Mouse (Mus musculus): Measurements from ENCODE around the gene Stoml3. TPM values are rescaled to one million over a fixed set of nuclear protein-coding genes. Genes with fewer than 3 reads are reported as not detected.

Stoml3 gene
- polyA plus RNA-seq, 1 experiment, result not detected

DNA sequence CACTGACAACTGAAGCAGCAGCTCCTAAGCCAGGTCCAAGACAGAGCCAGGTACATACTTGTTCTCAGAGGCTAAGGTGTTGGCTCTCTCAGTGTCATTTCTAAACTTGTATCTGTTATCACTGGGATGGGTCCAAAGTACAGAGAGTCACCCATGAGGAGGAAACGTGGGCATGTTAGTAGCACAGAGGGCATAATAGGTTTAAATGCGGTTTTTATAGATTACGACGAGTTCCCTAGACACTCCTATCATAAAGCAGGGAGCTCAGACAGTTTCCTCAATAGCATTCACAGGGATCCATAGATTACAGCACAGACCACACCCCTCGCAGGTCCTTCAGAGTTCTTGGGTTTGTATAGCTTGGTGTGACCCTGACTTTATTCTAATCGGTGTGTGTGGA, 34.4 kb upstream of the Stoml3 start:
- Histone ChIP-seq H3K36me3 (ENCODE audit: control insufficient read depth, insufficient read depth, low read length) (peaks cover 56% of the 10 kb centered on the region), H3K27ac (ENCODE audit: insufficient read depth, low read depth, low read length) (peak overlapping the region; percentile 90), H3K4me1 (ENCODE audit: control insufficient read depth, insufficient read depth, insufficient read length, low read length) (peaks cover 25% of the 10 kb centered on the region; the same call in 1 of the 2 replicates), H3K27me3 (ENCODE audit: control insufficient read depth, insufficient read depth, low read length) (no peaks in the 10 kb centered on the region), H3K4me3 (ENCODE audit: low read depth, low read length) (no peak overlapping the region)
- TF ChIP-seq CTCF (IDR thresholded peaks at IDR 0.05; ENCODE audit: extremely low read depth, insufficient read length, insufficient replicate concordance, low read depth, low read length) (no peak), POLR2A (IDR thresholded peaks at IDR 0.05; ENCODE audit: low read depth, low read length) (no peak)
- 23% methylated on average over 6 of the region's 6 CpGs for WGBS

DNA sequence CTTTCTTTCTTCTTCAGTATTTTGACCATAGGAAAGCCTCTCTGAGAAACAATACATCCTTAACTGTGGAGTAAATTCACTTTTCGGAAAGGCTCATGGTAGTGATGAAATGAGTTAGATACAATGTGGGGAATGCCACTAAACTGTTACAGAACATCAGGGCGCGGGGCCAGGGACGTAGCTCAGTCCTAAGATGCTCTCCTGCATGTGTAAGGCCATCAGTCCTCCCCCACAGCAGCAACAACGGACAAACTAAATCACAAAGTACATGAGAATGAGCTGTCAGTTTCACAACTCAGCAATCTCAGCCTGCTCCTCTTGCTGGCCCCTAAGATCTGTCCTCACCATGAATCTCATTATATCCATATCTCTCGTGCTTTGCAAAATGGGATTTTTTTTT, 33.9 kb upstream of the Stoml3 start:
- peak overlapping the region; percentile 90 for H3K27ac ChIP-seq (ENCODE audit: insufficient read depth, low read depth, low read length)
- peaks cover 58% of the 10 kb centered on the region for H3K36me3 ChIP-seq (ENCODE audit: control insufficient read depth, insufficient read depth, low read length)

DNA sequence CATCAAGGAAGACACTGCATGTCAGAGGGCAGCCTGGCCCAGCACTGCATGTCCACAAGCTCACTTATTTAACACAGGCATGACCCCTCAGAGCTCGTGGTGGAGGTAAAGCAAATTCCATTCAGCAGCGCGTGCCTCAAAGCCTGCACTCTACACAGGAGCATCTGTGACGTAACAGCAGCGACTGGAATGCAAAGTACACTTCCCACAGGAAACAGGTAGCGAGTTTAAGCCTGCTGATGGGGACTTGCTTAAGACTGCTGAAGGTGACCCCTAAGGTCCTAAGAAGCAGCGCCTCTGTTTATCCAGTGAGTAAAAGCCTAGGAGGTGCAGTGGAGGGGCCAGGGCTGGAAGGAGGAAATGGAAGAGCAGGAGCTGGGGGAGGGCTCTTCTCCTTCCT, 33.5 kb upstream of the Stoml3 start:
- TF ChIP-seq CTCF (IDR thresholded peaks at IDR 0.05; ENCODE audit: extremely low read depth, insufficient read length, insufficient replicate concordance, low read depth, low read length) (no peak), POLR2A (IDR thresholded peaks at IDR 0.05; ENCODE audit: low read depth, low read length) (no peak)
- Histone ChIP-seq H3K4me3 (ENCODE audit: low read depth, low read length) (no peak overlapping the region), H3K27ac (ENCODE audit: insufficient read depth, low read depth, low read length) (peak overlapping the region; percentile 90; the same call in 1 of the 2 replicates), H3K36me3 (ENCODE audit: control insufficient read depth, insufficient read depth, low read length) (peaks cover 60% of the 10 kb centered on the region), H3K4me1 (ENCODE audit: control insufficient read depth, insufficient read depth, insufficient read length, low read length) (peaks cover 25% of the 10 kb centered on the region; the same call in 1 of the 2 replicates), H3K27me3 (ENCODE audit: control insufficient read depth, insufficient read depth, low read length) (no peaks in the 10 kb centered on the region)
- WGBS, result 49% methylated on average over 7 of the region's 7 CpGs

More for the DNA sequence above, 33.9 kb upstream of the Stoml3 start:
- WGBS, result 67% methylated on average over 6 of the region's 6 CpGs
- Histone ChIP-seq H3K4me1 (ENCODE audit: control insufficient read depth, insufficient read depth, insufficient read length, low read length) (peaks cover 25% of the 10 kb centered on the region; the same call in 1 of the 2 replicates), H3K27me3 (ENCODE audit: control insufficient read depth, insufficient read depth, low read length) (no peaks in the 10 kb centered on the region), H3K4me3 (ENCODE audit: low read depth, low read length) (no peak overlapping the region)
- TF ChIP-seq POLR2A (IDR thresholded peaks at IDR 0.05; ENCODE audit: low read depth, low read length), result no peak
- TF ChIP-seq CTCF (IDR thresholded peaks at IDR 0.05; ENCODE audit: extremely low read depth, insufficient read length, insufficient replicate concordance, low read depth, low read length), result no peak

DNA sequence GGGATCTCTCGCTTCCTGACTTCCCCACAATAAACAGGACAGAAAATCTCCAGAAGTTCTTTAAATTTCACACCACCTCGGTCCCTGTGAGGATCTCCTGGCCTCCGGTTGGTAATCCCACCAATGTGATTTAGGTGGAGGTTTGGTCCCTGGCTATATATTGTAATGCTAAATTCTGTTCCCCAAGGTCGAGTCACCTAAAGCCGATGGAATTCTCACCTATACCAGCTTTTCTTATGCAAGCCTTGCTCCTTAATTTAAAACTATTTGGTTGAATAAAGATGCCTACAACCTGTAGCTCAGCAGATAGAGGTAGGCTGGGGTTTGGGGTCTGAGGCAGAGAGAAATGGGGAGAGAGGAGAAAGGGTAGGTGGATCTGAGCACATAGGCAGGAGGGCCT, 30.7 kb upstream of the Stoml3 start:
- Histone ChIP-seq H3K4me3 (ENCODE audit: low read depth, low read length) (no peak overlapping the region), H3K27ac (ENCODE audit: insufficient read depth, low read depth, low read length) (no peak overlapping the region), H3K36me3 (ENCODE audit: control insufficient read depth, insufficient read depth, low read length) (peaks cover 45% of the 10 kb centered on the region), H3K27me3 (ENCODE audit: control insufficient read depth, insufficient read depth, low read length) (no peaks in the 10 kb centered on the region), H3K4me1 (ENCODE audit: control insufficient read depth, insufficient read depth, insufficient read length, low read length) (peaks cover 18% of the 10 kb centered on the region; the same call in 1 of the 2 replicates)
- TF ChIP-seq POLR2A (IDR thresholded peaks at IDR 0.05; ENCODE audit: low read depth, low read length) (no peak), CTCF (IDR thresholded peaks at IDR 0.05; ENCODE audit: extremely low read depth, insufficient read length, insufficient replicate concordance, low read depth, low read length) (no peak)
- WGBS, result 89% methylated on average over 5 of the region's 5 CpGs

DNA sequence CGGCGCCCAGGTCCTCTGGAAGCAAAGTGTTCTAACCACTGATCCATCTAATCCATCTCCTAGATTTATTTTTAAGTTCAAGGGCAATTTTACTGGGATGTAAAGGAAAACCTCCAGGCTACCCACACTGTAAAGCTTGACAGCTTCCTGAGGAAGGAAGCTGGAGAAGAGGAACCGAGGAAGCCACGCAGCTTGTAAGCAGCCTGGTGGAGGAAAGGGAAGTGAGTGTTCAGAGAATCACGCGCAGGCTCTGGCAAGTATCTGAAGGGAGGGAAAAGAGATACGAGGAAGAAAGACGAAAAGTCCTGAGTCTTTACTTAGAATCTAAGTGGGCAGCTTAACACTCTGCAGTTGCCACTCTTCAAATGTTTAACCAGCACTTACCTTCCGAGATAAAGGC, 28.3 kb upstream of the Stoml3 start:
- Histone ChIP-seq H3K27ac (ENCODE audit: insufficient read depth, low read depth, low read length) (no peak overlapping the region), H3K36me3 (ENCODE audit: control insufficient read depth, insufficient read depth, low read length) (peaks cover 39% of the 10 kb centered on the region), H3K27me3 (ENCODE audit: control insufficient read depth, insufficient read depth, low read length) (no peaks in the 10 kb centered on the region), H3K4me1 (ENCODE audit: control insufficient read depth, insufficient read depth, insufficient read length, low read length) (peaks cover 2% of the 10 kb centered on the region; the same call in 1 of the 2 replicates), H3K4me3 (ENCODE audit: low read depth, low read length) (no peak overlapping the region)
- 69% methylated on average over 9 of the region's 9 CpGs for WGBS
- TF ChIP-seq CTCF (IDR thresholded peaks at IDR 0.05; ENCODE audit: extremely low read depth, insufficient read length, insufficient replicate concordance, low read depth, low read length) (no peak), POLR2A (IDR thresholded peaks at IDR 0.05; ENCODE audit: low read depth, low read length) (no peak)

DNA sequence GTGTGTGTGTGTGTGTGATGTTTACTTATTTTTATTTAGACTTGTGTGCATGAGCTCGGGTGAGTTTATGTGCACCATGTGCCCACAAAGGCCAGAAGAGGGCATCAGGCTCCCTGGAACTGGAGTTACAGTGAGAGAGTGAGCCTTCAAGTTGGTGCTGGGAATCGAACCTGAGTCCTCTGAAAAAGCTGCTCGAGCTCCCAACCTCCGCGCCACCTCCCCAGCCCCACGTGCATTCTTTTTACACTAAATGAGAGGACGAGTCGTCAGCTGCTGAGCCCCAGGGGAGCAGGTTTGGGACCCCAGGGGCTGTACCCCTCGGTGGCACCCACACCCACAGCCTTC, 25.8 kb upstream of the Stoml3 start:
- no peaks in the 10 kb centered on the region for H3K27me3 ChIP-seq (ENCODE audit: control insufficient read depth, insufficient read depth, low read length)
- WGBS, result 1% methylated on average over 9 of the region's 9 CpGs
- TF ChIP-seq CTCF (IDR thresholded peaks at IDR 0.05; ENCODE audit: extremely low read depth, insufficient read length, insufficient replicate concordance, low read depth, low read length), result no peak
- no peak for TF ChIP-seq POLR2A (IDR thresholded peaks at IDR 0.05; ENCODE audit: low read depth, low read length)
- H3K27ac ChIP-seq (ENCODE audit: insufficient read depth, low read depth, low read length), result peak overlapping the region; percentile 92
- 0 out of 2 replicates have a peak, but pooled peaks cover 5% of the 10 kb centered on the region for H3K4me1 ChIP-seq (ENCODE audit: control insufficient read depth, insufficient read depth, insufficient read length, low read length)
- peaks cover 17% of the 10 kb centered on the region for H3K36me3 ChIP-seq (ENCODE audit: control insufficient read depth, insufficient read depth, low read length)
- peak overlapping the region; percentile 96 for H3K4me3 ChIP-seq (ENCODE audit: low read depth, low read length)

DNA sequence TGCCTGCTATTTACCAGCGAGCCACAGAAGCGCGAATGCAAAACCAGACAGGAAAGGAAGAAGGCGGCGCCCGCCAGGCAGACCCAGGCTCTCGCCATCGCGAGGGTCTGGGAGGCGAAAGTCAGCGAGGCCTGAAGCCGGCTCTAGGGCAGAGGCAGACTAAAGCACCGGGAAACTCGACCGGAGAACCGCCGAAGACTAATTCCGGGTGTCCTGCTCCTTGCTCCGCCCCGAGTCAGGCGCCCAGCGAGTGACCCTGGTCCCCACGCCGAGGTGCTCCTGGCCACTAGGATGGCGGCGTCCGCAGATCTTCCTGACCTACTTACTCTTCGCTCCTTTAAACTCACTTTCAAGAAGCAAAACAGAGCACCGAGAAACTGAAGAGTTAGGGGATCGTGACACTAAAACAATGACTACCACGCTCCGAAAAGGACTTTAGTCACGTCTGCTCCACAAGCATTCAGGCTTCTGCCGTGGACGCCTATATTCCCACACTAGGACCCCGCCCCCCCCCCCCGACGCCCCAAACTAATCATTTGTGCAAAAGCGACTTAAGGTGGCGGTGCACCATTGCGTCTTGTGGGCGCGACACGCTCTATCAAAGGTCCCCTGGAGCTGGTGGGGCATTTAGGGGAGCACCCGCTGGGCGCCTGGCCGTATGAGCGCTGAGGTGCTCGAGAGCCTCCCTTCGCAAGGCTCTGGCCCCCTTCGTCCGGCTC, 25.2 kb upstream of the Stoml3 start, which contains the start of the genes Nhlrc3 and Proser1:
TSS of gene Nhlrc3 (minus strand) at position 287 of the 719 bp plus-strand sequence.
TSS of gene Proser1 (plus strand) at position 621 of the 719 bp plus-strand sequence.
- Histone ChIP-seq H3K27me3 (ENCODE audit: control insufficient read depth, insufficient read depth, low read length) (no peaks in the 10 kb centered on the region), H3K27ac (ENCODE audit: insufficient read depth, low read depth, low read length) (peak within 1 kb of the TSS; percentile 92), H3K4me1 (ENCODE audit: control insufficient read depth, insufficient read depth, insufficient read length, low read length) (0 out of 2 replicates have a peak, but pooled peaks cover 5% of the 10 kb centered on the region), H3K36me3 (ENCODE audit: control insufficient read depth, insufficient read depth, low read length) (peaks cover 14% of the 10 kb centered on the region), H3K4me3 (ENCODE audit: low read depth, low read length) (peak within 1 kb of the TSS; percentile 96)
- TF ChIP-seq POLR2A (IDR thresholded peaks at IDR 0.05; ENCODE audit: low read depth, low read length) (peak; percentile 49; the same call in 1 of the 2 replicates), CTCF (IDR thresholded peaks at IDR 0.05; ENCODE audit: extremely low read depth, insufficient read length, insufficient replicate concordance, low read depth, low read length) (no peak)
- under 1% methylated on average over 52 of the region's 52 CpGs for WGBS

Measured in small intestine, adult 2 months (tissue).